Mouse (Mus musculus): ENCODE results near the gene Rps15.

The Rps15 gene

DNA sequence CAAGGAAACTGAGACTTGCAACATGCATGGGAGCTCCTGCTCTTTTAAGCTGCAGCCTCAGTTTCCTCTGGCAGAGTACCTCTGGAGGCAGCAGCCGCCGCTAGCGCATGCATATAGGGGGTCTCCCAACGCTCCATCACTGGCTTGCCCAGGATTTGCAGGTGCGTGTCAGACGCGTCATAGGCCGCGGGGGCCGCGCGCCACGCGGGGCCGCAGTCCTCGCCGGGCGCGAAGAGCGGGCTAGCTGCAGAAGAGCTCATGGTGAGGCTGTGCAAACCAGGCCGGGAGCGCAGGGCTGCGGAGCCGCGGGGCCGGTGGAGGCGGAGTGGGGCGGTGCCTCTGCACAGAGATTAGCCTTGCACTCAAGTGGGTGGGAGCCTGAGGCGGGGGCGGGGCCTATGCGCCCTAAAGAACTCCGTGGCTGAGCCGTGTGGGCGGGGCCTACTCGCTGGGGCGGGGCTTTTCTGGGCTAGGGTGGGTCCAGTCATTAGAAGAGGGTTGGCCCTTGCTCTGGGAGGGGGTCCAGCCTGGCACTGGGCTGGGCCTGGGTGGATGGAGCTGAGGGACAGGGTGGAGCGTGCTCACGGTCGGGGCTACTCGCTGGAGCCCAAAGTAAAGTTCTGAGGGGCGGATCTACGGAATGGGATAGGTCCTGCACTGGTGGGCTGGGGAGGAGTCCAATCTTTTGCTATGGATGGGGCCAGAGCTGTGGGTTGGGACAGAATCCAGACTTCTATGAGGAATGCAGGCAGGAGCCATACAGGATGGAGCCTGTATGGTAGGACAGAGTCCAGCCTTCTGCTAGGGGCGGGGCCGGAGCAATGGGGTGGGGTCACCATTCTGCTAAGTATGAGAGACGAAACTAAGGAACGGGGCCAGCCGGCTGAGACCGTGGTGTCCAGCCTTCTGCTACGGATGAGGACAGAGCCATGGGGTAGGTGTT lies 31.3 kb upstream of the Rps15 start, which contains the start of the genes Gamt and Dazap1:
Gamt (minus strand) TSS at position 371 of the 943 bp plus-strand sequence.
Dazap1 (plus strand) TSS at position 845 of the 943 bp plus-strand sequence.
- peak; percentile 96 for DNase-seq (ENCODE audit: low read depth, low spot score)

DNA sequence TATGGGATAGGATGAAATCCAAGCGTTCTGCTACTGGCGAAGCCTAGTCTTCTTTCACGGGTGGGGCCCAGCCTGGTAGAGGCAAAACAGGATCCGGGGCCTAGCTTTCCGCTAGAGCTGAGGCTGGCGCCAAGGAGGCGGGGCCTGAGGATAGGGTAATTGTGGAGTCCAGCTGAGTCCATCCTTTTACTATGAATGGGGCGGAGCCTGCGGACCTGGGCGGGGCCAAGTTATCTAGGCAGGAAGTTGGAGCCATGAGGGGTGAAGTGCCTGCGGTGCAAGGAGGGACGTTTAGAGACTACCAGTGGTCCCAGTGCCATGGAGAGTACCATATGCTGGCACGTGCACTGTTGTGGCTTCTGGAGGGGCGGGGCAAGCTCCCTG lies 30.7 kb upstream of the Rps15 start:
- peak; percentile 79 for DNase-seq (ENCODE audit: low read depth, low spot score)

DNA sequence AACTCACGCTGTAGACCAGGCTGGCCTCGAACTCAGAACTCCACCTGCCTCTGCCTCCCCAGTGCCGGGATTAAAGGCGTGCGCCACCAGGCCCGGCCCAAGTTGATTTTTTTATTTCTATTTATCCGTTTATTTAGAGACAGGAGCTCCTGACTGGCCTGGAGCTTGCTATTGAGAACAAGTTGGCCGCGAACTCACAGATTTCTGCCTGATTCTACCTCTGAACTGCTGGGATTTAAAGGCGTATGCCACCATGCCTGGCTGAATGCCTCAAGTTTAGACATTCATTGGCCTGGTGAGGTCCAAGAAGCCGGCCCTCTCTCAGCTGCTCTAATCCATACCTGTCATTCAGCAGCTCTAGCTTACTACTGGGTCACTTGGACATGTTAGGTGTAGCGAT lies 30.1 kb upstream of the Rps15 start:
- DNase-seq (ENCODE audit: low read depth, low spot score) = no peak

DNA sequence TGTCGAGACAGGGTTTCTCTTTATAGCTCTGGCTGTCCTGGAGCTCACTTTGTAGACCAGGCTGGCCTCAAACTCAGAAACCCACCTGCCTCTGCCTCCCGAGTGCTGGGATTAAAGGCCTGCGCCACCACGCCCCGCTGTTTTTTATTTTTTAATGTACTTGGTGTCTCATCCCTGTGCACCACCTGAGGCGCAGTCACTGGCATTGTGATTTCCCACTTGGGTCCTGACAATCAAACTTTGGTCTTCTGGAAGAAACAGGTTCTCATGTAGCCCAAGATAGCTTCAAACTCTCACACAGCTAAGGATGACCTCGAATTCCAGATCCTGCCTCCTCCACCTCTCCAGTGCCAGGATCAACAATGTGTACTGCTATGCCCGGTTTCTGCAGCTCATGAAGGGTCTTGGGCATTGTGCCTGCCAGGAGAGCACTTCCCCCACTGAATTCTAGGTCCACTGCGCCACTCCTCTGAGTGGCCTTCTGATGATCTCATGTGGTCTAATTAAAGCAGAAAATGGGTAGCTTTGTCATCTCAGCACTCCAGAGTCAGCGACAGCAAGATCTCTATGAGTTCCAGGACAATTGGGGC lies 29.4 kb upstream of the Rps15 start:
- DNase-seq (ENCODE audit: low read depth, low spot score) = no peak

DNA sequence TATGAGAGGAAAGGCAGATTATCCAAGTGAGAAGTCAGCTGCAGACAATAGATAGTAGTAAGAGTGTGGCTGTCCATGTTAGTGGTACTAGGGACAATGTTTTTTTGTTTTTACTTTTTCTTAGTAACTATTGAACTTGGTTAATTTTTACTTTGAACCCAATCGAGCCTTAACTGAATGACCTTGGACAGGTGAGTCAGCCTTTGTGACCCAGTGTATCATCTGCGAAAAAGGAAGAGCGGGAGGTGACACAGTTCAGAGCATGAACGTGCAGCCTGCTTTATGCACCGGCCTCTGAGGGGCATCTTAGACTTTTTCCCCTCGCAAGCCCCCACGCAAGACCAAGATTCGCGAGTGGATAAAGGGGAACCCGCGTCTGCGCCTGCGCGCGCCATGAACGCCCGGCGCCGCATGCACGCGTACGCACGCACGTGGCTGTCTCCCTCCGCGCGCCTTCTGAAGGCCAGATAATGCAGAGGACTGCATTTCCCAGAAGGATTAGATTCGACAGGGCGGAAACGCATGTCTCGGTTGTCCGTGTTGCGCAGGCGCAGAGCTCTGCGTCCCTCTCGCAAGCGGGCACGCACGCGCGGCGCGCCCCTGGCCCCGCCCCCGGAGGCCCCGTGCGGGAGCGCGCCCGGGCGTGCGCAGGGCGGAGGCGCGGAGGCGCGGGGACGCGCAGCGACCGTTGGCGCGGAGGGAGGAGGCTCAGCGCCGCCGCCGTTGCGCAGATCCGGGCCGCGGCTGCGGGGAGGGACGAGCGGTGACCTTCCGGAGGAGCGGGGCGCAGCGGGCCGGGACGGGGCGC lies 27.7 kb upstream of the Rps15 start:
- peak; percentile 100 for DNase-seq (ENCODE audit: low read depth, low spot score)

DNA sequence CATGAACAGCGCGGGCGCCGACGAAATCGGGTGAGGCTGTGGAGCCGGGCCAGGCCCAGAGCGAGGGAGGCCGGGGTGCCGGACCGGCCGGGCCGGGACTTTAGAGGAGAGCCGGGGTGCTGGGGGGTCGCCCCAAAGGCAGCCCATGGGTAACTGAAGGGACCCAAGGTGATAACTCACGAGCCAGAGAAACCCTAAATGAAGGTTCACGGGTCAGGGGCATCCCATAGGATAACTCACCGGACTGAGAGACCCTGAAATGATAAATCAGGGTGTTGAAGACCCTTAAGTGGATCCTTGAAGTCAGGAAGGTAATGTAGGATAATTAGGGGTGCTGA lies 27.1 kb upstream of the Rps15 start:
- DNase-seq (ENCODE audit: low read depth, low spot score) = no peak

DNA sequence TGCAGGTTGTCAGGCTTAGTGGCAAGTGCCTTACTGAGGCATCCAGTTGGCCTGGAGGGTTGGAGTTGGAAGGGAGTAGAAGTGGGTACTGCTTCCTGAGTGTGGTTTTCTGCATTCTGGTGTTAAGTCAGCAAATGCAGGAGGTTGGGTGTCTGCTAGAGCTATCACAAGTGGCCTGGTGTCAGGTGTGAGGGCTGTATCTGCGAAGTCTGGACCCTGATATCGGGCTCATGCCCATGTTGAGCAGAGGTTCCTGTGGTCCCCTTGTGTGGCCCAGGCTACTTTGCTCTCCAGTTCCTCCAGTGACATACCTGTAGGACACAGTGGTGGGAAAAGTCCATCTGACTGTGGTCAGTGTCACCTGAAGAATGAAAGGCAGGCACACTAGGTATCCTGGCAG lies 22.2 kb upstream of the Rps15 start:
- DNase-seq (ENCODE audit: low read depth, low spot score) = no peak

DNA sequence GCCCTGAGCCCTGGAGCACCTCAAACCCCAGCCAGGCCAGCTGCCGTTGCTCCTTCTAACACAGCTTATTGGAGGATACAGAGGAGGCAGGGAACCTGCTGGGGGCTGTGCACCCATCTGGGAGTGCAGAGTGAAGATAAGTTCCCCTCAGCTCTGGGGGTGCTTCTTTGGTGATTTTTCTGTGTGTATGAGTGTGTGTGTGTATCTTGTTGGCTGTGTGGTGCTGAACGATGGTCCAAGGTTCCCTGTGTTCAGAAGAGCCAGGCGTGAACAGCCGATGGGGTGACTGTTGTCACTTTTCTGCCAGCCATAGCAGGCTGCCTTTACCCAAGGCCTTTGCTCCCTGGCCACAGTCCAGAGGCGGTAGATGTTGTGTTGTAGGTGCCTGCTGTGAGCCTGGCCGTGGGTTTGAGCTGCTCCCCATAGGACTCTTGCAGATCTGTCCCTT lies 21.5 kb upstream of the Rps15 start:
- no peak for DNase-seq (ENCODE audit: low read depth, low spot score)

DNA sequence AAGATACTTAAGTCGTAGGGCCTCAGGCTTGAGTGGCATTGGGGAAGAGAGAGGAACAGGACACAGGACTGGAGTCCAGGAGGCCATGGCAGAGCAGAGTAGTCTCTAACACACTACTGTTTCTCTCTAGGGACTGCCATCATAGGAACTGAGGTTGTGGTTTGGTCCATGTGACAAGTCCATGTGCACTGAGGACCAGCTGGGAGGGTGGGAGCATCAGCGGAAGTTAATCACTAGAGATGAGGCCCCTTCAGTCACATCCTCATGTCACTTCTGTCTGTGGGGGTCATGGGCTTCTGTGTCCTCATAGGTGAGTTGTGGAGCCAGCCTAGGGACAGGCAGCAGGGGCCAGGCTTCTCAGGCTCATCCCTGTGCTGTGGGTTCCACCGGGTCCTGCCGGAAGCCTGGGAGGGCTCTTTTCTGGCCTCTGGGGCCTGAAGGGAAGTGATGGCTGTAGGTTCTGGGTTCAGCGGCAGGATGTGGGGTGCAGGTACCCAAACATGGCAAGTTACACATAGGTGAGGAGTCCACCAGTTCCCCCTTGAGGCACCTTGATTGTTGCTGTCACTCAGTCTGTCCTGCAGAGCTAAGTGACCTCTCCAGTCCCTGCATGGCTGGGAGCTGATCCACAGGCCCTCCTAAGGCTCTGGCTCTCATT lies 20.9 kb upstream of the Rps15 start:
- peak; percentile 36 for DNase-seq (ENCODE audit: low read depth, low spot score)

DNA sequence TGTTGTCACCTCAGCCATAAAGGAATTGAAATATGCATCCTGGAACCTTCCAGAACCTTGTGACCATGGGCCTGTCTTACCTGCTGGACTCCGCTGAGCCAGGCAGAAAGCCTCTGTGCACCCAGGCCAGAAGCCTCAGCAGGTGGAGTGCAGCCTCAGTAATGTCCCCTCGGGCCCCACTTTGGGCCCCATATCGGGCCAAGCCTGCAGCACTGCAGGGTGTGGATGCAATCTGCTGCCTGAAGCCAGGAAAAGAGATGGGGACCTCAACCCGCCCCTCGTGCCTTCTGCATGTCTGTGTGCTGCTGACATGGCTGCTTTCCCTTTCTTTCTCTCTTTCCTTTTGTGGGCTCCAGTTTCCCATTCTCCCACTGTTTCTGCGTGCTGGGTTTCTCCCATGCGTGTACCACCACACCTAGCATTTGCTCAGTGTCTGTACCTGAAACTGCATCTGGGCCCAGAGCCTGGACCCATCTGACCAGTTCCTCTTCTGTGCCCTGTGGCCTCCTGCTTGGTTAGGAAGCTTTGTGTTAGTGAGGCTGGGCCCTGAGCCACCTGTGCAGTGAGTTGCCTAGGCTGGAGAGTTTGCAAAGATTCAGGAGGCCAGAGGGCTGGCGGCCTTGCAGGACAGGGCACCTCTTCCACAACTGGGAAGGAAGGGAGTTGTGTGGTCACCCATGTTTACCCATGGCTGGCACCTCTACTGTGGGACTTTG lies 20.2 kb upstream of the Rps15 start:
- no peak for DNase-seq (ENCODE audit: low read depth, low spot score)

DNA sequence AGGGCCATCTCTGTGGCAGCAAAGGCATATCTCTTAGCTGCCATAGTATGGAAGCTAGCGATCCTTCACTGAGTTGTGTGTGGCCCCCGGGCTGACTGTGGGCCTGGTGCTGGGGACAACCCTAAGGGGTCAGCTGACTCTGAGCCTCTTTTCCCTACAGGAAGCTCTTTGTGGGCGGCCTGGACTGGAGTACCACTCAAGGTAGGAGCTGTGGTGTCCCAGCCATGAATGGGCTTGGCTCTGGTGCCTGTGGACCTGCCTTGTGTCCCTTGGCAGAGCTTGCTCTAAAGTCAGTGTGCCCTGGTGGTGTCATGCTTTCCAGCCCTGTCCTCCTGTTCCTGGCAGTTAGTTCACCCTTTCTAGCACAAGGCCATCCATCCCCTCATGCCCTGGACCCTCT lies 18.4 kb upstream of the Rps15 start:
- DNase-seq (ENCODE audit: low read depth, low spot score) = no peak

DNA sequence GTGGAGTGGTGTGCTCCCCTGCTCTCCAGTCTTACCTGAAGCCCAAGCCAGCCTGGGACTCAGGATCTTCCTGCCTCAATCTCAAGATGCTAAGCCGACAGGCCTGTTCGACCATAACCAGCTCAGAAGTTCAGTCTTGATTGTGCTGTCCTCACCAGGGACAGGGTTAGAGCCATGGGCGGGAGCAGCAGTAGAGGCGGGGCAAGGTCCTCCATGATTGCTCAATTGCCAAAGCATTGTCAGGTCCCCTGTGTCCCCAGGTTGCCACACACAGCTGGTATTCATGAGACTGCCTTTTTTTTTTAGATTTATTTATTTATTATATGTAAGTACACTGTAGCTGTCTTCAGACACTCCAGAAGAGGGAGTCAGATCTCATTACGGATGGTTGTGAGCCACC lies 16.0 kb upstream of the Rps15 start:
- DNase-seq (ENCODE audit: low read depth, low spot score) = no peak

DNA sequence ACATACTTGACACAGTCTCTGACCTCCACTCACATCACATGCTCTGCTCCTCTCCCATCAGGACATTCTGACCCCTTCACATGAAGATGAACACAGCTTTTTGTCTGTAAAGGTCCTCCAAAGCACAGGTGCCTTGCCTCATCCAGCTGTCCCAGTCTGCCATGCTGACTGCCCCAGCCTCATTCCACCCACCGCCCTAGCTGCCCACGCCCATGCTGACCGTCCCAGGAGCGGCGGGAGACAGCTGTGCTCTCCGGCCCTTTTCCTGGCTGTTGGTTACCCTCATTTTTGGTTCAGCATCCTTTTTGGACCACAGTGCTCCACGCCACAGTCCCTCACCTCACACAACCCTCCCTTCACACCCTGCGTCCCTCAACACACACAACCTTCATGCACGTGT lies 13.9 kb upstream of the Rps15 start:
- no peak for DNase-seq (ENCODE audit: low read depth, low spot score)

DNA sequence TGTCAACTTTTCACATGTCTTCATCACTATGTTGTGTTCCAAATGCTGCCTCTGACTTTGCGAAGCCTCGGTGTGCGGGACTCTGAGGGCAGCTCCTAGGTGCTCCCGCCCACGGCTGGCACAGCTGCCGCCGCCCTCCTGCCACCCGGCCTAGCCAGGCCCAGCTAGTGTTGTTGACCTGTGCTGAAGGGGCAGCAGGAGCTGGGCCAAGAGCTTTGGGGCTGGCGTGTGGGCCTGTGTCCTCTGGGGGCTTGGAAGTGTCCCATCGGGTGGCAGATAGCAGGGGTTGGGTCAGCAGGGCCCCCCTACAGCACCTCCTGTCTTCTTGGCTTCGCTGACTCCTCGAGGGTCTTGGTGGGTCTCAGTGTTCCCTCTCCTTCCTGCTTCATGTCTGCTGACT lies 13.0 kb upstream of the Rps15 start:
- no peak for DNase-seq (ENCODE audit: low read depth, low spot score)

DNA sequence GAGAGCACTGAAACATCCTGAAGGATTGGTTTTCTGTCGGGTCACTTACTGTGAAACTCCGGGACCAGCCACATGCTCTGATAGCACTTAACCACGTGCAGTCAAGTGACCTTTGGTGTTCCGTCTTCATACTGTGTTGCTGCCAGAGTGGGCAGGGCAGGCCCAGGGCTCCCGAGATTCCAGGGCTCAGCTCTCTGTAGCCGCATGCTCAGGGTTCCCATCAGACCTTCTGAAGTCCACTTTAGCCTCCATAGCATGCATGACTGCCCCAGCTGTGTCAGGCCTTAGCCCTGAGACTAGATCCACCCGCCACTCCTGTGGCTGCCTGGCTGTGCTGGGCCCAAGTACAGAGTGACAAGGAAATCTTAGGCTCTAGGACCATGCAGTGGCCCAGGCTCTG lies 10.9 kb upstream of the Rps15 start:
- DNase-seq (ENCODE audit: low read depth, low spot score) = no peak

DNA sequence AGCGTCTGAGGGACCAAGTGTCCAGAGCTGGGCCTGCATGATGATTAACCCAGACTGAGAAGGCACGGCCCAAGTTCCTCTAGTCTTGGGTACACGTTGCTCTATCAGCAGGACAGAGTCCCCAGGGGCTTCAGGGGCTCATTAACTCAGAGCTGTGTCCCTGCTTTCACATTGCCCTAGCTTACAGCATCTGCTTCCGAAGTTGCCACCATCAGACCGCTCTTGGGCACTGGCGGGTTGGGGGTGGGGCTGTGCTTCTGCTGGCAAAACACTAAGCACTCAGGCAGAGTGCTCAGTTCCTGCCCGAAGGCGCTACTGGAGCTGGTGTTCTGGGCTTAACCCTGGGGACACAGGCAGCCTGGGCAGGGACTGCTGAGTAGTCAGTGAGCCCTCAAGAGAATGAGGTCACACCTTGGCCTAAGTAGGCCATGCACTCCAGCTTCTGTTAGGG lies 10.3 kb upstream of the Rps15 start:
- no peak for DNase-seq (ENCODE audit: low read depth, low spot score)

DNA sequence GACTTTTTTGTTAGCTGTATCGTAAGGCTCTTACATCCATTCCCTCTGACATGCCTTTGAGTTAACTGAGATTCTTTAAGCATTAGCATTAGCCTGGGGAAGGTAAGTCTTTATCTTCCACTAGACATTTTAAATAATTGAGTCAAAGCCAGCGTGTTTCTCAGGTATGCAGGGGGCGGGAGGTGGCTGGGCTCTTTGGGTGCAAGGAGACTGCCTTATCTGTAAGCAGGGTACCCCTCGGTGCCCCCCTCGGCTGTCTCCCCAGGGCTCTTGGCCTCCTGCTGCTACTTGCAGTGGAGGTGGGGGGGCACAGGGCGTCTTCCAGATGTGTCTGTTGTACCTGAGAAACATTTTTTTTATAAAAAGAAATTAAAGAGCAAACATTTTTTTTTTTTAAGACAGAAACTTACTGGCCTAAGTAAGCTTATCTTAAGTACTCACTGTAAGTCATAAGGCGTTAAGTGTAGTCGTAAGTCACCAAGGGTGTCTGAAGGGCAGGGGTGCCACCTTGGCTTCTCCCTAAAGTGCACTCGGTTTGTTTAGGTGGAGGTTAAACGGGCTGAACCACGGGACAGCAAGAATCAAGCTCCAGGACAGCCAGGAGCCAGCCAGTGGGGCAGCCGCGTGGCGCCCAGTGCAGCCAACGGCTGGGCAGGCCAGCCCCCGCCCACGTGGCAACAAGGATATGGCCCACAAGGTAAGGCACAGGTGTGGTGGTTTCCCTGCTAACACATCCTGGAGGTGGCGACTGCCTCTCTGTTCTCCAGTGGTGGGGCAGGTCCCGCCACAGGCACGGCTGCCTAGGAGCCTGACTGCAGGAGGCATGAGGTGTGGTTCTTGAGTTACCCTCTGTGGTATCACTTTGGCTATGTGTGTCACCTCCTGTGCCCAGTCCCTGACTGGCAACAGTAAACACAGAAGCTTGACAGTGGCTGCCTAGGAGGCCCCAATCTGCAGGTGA lies 9.5 kb upstream of the Rps15 start:
- no peak for DNase-seq (ENCODE audit: low read depth, low spot score)

DNA sequence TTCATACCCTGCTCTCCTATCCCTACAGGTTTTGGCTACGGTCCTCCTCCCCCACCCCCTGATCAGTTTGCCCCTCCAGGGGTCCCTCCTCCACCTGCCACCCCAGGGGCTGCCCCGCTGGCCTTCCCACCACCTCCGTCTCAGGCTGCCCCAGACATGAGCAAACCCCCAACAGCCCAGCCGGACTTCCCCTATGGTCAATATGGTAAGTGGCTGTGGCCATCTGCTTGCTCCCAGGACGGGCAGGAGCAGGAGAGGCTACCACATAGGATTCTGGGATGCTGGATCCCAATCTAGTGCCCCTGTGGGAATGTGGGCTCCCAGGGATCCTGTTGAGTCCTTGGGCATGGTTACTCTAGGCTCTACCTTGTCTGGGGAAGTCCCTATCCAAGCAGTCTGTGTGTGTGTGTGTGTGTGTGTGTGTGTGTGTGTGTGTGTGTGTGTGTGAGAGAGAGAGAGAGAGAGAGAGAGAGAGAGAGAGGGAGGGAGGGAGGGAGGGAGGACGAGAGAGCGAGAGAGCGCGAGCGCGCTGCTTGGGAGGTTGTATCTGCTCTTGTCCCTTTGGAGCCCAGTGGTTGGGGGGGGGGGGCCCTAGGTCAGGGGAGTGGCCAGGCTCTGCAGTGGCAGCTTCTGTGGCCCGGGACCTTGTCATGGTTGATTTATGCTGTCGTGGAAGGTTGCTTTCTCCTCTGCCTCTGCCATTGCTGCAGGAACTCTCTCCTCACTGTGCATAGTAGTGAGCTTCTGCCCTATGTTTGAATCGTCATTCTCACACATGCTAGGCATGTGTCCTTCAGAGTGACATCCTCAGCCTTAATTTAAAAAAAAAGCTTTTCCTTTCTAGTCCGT lies 6.8 kb upstream of the Rps15 start:
- no peak for DNase-seq (ENCODE audit: low read depth, low spot score)

DNA sequence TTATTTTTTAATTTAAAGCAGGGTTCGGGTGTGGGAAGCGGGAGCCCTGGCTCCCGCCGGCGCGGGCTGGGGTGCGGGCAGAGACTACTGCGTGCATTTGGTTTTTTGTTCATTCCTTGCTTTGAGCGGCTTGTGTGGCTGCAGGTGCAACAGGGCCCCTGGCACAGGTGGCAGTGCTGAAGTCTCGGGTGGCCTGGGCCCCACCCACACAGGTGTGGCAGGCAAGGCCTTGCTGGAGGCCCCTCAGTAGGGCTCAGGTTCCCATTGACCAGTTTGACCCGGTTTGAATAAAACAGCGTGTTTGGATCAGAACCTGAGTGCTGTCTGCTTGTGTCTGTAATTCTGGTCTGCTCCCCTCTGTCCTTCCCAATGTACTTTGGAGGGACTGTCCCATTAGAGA lies 4.2 kb upstream of the Rps15 start:
- DNase-seq (ENCODE audit: low read depth, low spot score) = no peak

All from CD4-positive, CD25-positive, alpha-beta regulatory T cell, adult 2 months (primary cell).